Mouse (Mus musculus): ENCODE results near the gene Tmcc3.

- TF ChIP-seq EP300 (IDR thresholded peaks at IDR 0.05; ENCODE audit: insufficient read depth, low read depth, low read length), result no peak
- no peak for TF ChIP-seq POLR2A (IDR thresholded peaks at IDR 0.05; ENCODE audit: insufficient read depth, low read depth, low read length)
- no peak for TF ChIP-seq CTCF (IDR thresholded peaks at IDR 0.05)
Observed at GRCm38 (mm10) chr10:94442725-94443124, 131.0 kb downstream of the Tmcc3 start.
